Mouse (Mus musculus) ES-E14 (cell line): ENCODE results near the gene Tmpo.

Experiments used
- CHD2 ChIP-seq: IDR thresholded peaks from 2 replicates; pipeline ENCODE4 v1.6.1; 2014; ENCODE audit warnings: mild to moderate bottlenecking, low read depth, low read length, inconsistent platforms
- MAFK ChIP-seq: IDR thresholded peaks from 2 replicates; pipeline ENCODE4 v1.6.1; 2014; ENCODE audit warnings: mild to moderate bottlenecking, low read depth, low read length, inconsistent platforms; ENCODE audit not compliant: insufficient read depth
- ZNF384 ChIP-seq: IDR thresholded peaks from 2 replicates; pipeline ENCODE4 v1.6.1; 2012; ENCODE audit warnings: low read depth, low read length, inconsistent platforms

DNA sequence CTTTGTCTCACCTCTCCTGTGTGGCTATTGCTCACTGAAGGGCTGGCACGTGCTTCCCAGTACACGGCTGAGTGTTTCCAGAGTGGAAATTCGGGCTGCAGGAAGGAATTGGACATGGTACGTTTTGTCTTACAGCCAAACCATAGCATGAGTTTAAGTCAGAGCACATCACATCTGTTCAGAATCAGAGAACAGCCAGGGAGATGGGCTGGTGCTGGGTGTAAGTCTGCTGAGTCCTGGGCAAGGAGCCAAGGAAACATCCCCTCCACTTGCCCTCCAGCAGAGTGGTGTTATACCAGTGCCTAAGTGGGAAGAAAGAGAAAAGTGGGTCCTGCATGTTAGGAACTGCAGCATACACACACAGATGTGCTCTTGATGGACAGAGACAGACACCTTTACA is 45.9 kb upstream of the Tmpo start:
- TF ChIP-seq MAFK (no peak), ZNF384 (no peak), CHD2 (no peak)
